Mouse (Mus musculus) myocyte (in vitro differentiated cells): ENCODE data around the gene Nudt5. TPM values are rescaled to one million over a fixed set of nuclear protein-coding genes. Genes with fewer than 3 reads are reported as not detected.

Experiments
- H3K27me3 ChIP-seq: one replicate; pipeline ENCODE4 v1.6.1; 2011; ENCODE audit not compliant: control insufficient read depth, insufficient read depth, insufficient read length
- H3K36me3 ChIP-seq: one replicate; pipeline ENCODE4 v1.6.1; 2011; ENCODE audit not compliant: control insufficient read depth, insufficient read depth
- H3K4me2 ChIP-seq: one replicate; pipeline ENCODE4 v1.6.1; 2011; ENCODE audit warnings: low read depth, control low read depth
- H3K4me3 ChIP-seq: one replicate; pipeline ENCODE4 v1.5.1; 2011; ENCODE audit warnings: mild to moderate bottlenecking, control low read depth, moderate library complexity
- H3K79me2 ChIP-seq: one replicate; pipeline ENCODE4 v1.6.1; 2011; ENCODE audit not compliant: control insufficient read depth, insufficient read depth
- H3ac ChIP-seq: one replicate; pipeline ENCODE4 v1.6.1; 2011; ENCODE audit not compliant: control insufficient read depth, insufficient read length
- CEBPB ChIP-seq: IDR thresholded peaks from 2 replicates; pipeline ENCODE4 v1.6.1; 2011; ENCODE audit warnings: mild to moderate bottlenecking, moderate library complexity; ENCODE audit not compliant: poor library complexity, insufficient read depth, severe bottlenecking
- E2F4 ChIP-seq: IDR thresholded peaks from one replicate; pipeline ENCODE4 v1.6.1; 2011; ENCODE audit warnings: mild to moderate bottlenecking, control low read depth, moderate library complexity; ENCODE audit not compliant: insufficient read depth
- MAX ChIP-seq: IDR thresholded peaks from one replicate; pipeline ENCODE4 v1.6.1; 2011; ENCODE audit warnings: low read depth, mild to moderate bottlenecking, control low read depth
- MYOD1 ChIP-seq, 3 experiments: IDR thresholded peaks; one replicate each; pipeline ENCODE4 v1.6.1; 2011; ENCODE audit warnings: control low read depth in 2 of 3, low read depth in 2 of 3, mild to moderate bottlenecking in 2 of 3, moderate library complexity in 1 of 3; ENCODE audit not compliant: insufficient read length in 2 of 3, control insufficient read depth in 1 of 3
- MYOG ChIP-seq, 3 experiments: IDR thresholded peaks; one replicate each; pipeline ENCODE4 v1.6.1; 2011; ENCODE audit warnings: control low read depth in 2 of 3, low read depth in 2 of 3, mild to moderate bottlenecking in 2 of 3; ENCODE audit not compliant: insufficient read length in 2 of 3, control insufficient read depth in 1 of 3, insufficient read depth in 1 of 3
- POLR2A ChIP-seq: IDR thresholded peaks from one replicate; pipeline ENCODE4 v1.6.1; 2011; ENCODE audit warnings: low read depth, mild to moderate bottlenecking, control low read depth, moderate library complexity; ENCODE audit not compliant: insufficient read length
- POLR2AphosphoS2 ChIP-seq: IDR thresholded peaks from one replicate; pipeline ENCODE4 v1.6.1; 2011; ENCODE audit warnings: low read depth, control low read depth; ENCODE audit not compliant: insufficient read length
- REST ChIP-seq: IDR thresholded peaks from one replicate; pipeline ENCODE4 v1.6.1; 2011; ENCODE audit warnings: mild to moderate bottlenecking, control low read depth, moderate library complexity; ENCODE audit not compliant: insufficient read depth, insufficient read length
- SRF ChIP-seq: IDR thresholded peaks from one replicate; pipeline ENCODE4 v1.6.1; 2011; ENCODE audit warnings: low read depth; ENCODE audit not compliant: control insufficient read depth, insufficient read length
- TCF12 ChIP-seq: IDR thresholded peaks from one replicate; pipeline ENCODE4 v1.6.1; 2011; ENCODE audit warnings: mild to moderate bottlenecking, control low read depth; ENCODE audit not compliant: poor library complexity, insufficient read depth, severe bottlenecking
- TCF3 ChIP-seq: IDR thresholded peaks from one replicate; pipeline ENCODE4 v1.6.1; 2011; ENCODE audit warnings: low read depth, control low read depth; ENCODE audit not compliant: insufficient read length
- USF1 ChIP-seq: IDR thresholded peaks from one replicate; pipeline ENCODE4 v1.6.1; 2011; ENCODE audit warnings: low read depth, mild to moderate bottlenecking, control low read depth, moderate library complexity
- polyA plus RNA-seq: library from polyadenylated mRNA; unstranded; fragments of >200 nt; fragmentation: generic; extraction: Trizol; gene quantifications from one replicate; pipeline ENCODE4 v1.2.1, GENCODE M21; 2012; ENCODE audit warnings: missing spikeins

The Nudt5 gene
- polyA plus RNA-seq, 1 experiment = 38.1 TPM

DNA sequence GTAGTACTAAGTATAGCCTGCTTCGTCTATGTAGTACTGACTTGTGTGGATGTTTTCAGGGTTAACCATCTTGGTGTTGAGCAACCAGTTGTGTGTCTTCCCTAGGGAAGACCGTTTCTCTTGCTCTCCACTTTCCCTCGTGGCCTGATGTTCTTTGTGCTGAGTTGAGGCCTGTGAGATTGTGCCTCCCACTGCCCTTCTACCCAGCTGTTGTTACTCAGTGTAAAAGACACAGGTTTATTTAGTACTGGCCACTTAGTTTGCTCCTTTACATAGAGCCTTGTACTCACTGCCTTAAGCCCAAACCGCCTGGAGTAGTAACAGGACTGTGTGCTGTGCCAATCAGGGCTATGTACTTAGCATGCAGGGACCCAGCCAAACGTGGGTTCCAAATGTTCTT is 7.0 kb downstream of the Nudt5 start:
- no peaks in the 10 kb centered on the region for H3K27me3 ChIP-seq
- no peak overlapping the region for H3K4me2 ChIP-seq
- peaks cover 5% of the 10 kb centered on the region for H3K36me3 ChIP-seq
- TF ChIP-seq TCF3 (no peak), USF1 (no peak), POLR2A (no peak)
- peaks cover 44% of the 10 kb centered on the region for H3K79me2 ChIP-seq
- H3K4me3 ChIP-seq = no peak overlapping the region
- H3ac ChIP-seq = no peak overlapping the region

DNA sequence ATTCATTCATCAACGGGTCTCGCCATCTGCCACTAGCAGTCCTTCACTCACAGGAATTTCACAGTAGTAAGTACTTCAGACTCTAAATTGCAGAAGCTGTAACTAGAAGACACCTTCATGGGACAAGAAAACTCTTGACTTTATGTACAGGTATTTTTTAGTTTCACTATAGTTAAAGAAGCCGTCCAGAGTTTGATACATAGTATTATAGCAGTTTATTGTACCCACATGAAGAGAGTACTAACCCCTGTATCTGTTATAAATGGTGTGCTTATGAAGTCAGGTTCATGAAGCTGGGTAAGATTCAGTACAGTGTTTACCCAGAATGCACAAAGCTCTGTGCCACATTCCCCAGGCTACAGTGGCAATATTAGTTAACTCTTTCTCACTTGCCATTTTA is 18.0 kb downstream of the Nudt5 start, which contains the start of gene Gm13199:
Gene Gm13199, minus strand, starts transcription at position 101 of the 400 bp plus-strand sequence.
- H3K4me3 ChIP-seq = no peak within 1 kb of the TSS
- no peak within 1 kb of the TSS for H3ac ChIP-seq
- H3K4me2 ChIP-seq = no peak within 1 kb of the TSS
- no peaks in the 10 kb centered on the region for H3K79me2 ChIP-seq
- H3K27me3 ChIP-seq = no peaks in the 10 kb centered on the region
- peaks cover 38% of the 10 kb centered on the region for H3K36me3 ChIP-seq
- TF ChIP-seq E2F4 = no peak

GRCm38 (mm10) chr2:5867681-5868080 is 22.9 kb downstream of the Nudt5 start:
- H3K27me3 ChIP-seq = no peaks in the 10 kb centered on the region
- H3K4me3 ChIP-seq = no peak overlapping the region
- no peak overlapping the region for H3K4me2 ChIP-seq
- H3ac ChIP-seq = no peak overlapping the region
- no peaks in the 10 kb centered on the region for H3K79me2 ChIP-seq
- peaks cover 48% of the 10 kb centered on the region for H3K36me3 ChIP-seq
- no peak for TF ChIP-seq MYOG (IDR thresholded peaks at IDR 0.05; ENCODE audit: control insufficient read depth in 1 of 3, insufficient read depth in 1 of 3, insufficient read length in 2 of 3, low read depth in 2 of 3)
- TF ChIP-seq TCF12 = no peak
- no peak for TF ChIP-seq POLR2A
- no peak for TF ChIP-seq CEBPB
- no peak for TF ChIP-seq E2F4
- TF ChIP-seq REST = no peak
- TF ChIP-seq USF1 = no peak

DNA sequence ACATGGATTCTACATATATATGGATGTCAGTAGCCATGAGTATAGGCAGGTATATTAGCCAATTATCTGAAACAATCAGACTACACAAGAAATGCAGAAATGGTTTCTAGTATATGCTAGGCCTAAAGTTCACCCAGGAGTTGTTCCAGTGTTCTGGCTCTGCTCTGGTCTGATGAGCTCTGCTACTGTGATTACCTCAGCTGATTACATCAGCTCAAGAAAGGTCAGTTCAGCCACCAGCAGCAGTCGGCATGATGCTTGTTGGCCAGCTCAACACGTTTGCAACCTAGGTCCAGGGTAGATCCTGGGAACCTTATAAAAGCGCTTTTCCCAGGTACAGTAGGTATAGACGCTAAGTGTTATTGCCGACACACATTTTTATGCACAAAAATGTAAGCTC is 24.9 kb downstream of the Nudt5 start:
- Histone ChIP-seq H3ac (no peak overlapping the region), H3K36me3 (peaks cover 57% of the 10 kb centered on the region), H3K4me3 (no peak overlapping the region), H3K4me2 (no peak overlapping the region), H3K79me2 (no peaks in the 10 kb centered on the region), H3K27me3 (no peaks in the 10 kb centered on the region)
- TF ChIP-seq TCF3 (no peak), REST (no peak), CEBPB (no peak), TCF12 (no peak), MYOD1 (IDR thresholded peaks at IDR 0.05; ENCODE audit: control insufficient read depth in 1 of 3, insufficient read length in 2 of 3, low read depth in 2 of 3) (no peak), POLR2AphosphoS2 (no peak), USF1 (no peak), SRF (no peak), MAX (no peak), E2F4 (no peak), MYOG (IDR thresholded peaks at IDR 0.05; ENCODE audit: control insufficient read depth in 1 of 3, insufficient read depth in 1 of 3, insufficient read length in 2 of 3, low read depth in 2 of 3) (no peak), POLR2A (no peak)

DNA sequence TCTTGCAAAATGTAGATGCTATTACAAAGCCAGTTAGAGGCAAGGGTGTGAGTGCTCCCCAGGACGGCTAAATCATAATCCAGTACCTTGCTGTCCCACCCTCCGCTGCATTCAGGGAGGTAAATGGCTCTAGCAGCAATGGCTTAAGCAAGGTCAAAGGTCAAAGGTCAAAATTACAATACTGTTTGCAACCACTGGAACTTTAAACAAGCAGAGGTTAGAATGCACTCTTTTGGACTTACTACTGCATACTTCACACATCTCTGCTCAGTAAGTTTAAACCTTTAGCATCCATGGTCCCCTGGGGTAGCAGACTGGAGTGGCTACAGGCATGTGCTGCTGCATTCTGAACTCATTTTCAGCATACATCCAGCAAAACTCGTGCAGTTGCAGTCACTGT is 32.6 kb downstream of the Nudt5 start:
- TF ChIP-seq MYOG (IDR thresholded peaks at IDR 0.05; ENCODE audit: control insufficient read depth in 1 of 3, insufficient read depth in 1 of 3, insufficient read length in 2 of 3, low read depth in 2 of 3) = no peak
- no peak for TF ChIP-seq TCF12
- no peak for TF ChIP-seq USF1
- no peak for TF ChIP-seq MYOD1 (IDR thresholded peaks at IDR 0.05; ENCODE audit: control insufficient read depth in 1 of 3, insufficient read length in 2 of 3, low read depth in 2 of 3)
- no peak for TF ChIP-seq TCF3
- TF ChIP-seq POLR2A = no peak
- Histone ChIP-seq H3K4me2 (no peak overlapping the region), H3K36me3 (peaks cover 62% of the 10 kb centered on the region), H3K79me2 (no peaks in the 10 kb centered on the region), H3K4me3 (no peak overlapping the region), H3K27me3 (no peaks in the 10 kb centered on the region), H3ac (no peak overlapping the region)

- peaks cover 32% of the 10 kb centered on the region for H3K36me3 ChIP-seq
- peaks cover 44% of the 10 kb centered on the region for H3K79me2 ChIP-seq
- TF ChIP-seq USF1 (no peak), POLR2A (no peak), MYOD1 (IDR thresholded peaks at IDR 0.05; ENCODE audit: control insufficient read depth in 1 of 3, insufficient read length in 2 of 3, low read depth in 2 of 3) (no peak), MYOG (IDR thresholded peaks at IDR 0.05; ENCODE audit: control insufficient read depth in 1 of 3, insufficient read depth in 1 of 3, insufficient read length in 2 of 3, low read depth in 2 of 3) (no peak), CEBPB (no peak), MAX (no peak), TCF12 (no peak), E2F4 (no peak), REST (no peak), TCF3 (no peak), POLR2AphosphoS2 (no peak), SRF (no peak)
- no peaks in the 10 kb centered on the region for H3K27me3 ChIP-seq
- H3K4me2 ChIP-seq = no peak overlapping the region
- no peak overlapping the region for H3K4me3 ChIP-seq
- no peak overlapping the region for H3ac ChIP-seq
Observed at GRCm38 (mm10) chr2:5888865-5889264, 44.0 kb downstream of the Nudt5 start.
